Mouse (Mus musculus) neural tube, embryonic 12.5 days (tissue): ENCODE measurements around the gene Camk1d. TPM values are rescaled to one million over a fixed set of nuclear protein-coding genes. Genes with fewer than 3 reads are reported as not detected.

Experiments
- ATAC-seq: fragments of 200-750 bp; cut with Nextera tagmentation; 2 replicates; pipeline ENCODE4 v1.8.0; 2017; ENCODE audit warnings: low read depth, mild to moderate bottlenecking, moderate TSS enrichment, moderate library complexity; ENCODE audit not compliant: low FRiP score
- H3K27ac ChIP-seq: fragments of 300-500 bp; sonication (generic); 2 replicates; pipeline ENCODE4 v1.5.1; 2016
- H3K27me3 ChIP-seq: fragments of 300-500 bp; sonication (generic); replicated peaks from 2 replicates; pipeline ENCODE4 v1.6.1; 2016; ENCODE audit warnings: mild to moderate bottlenecking
- H3K36me3 ChIP-seq: fragments of 300-500 bp; sonication (generic); 2 replicates; pipeline ENCODE4 v1.6.1; 2016; ENCODE audit warnings: mild to moderate bottlenecking
- H3K4me1 ChIP-seq: fragments of 300-500 bp; sonication (generic); 2 replicates; pipeline ENCODE4 v1.6.1; 2016
- H3K4me2 ChIP-seq: fragments of 300-500 bp; sonication (generic); replicated peaks from 2 replicates; pipeline ENCODE4 v1.6.1; 2016; ENCODE audit warnings: mild to moderate bottlenecking
- H3K4me3 ChIP-seq: fragments of 300-500 bp; sonication (generic); 2 replicates; pipeline ENCODE4 v1.5.1; 2016
- H3K9ac ChIP-seq: fragments of 300-500 bp; sonication (generic); 2 replicates; pipeline ENCODE4 v1.6.1; 2016; ENCODE audit warnings: mild to moderate bottlenecking
- H3K9me3 ChIP-seq: fragments of 300-500 bp; sonication (generic); 2 replicates; pipeline ENCODE4 v1.6.1; 2016; ENCODE audit warnings: mild to moderate bottlenecking
- WGBS: fragments of 180-500 bp; shearing (Covaris S2); methylation state at CpG from one replicate; pipeline ENCODE4 v1.1.7; 2016; 5-methylcytosine and 5-hydroxymethylcytosine counted together
- polyA plus RNA-seq: library from polyadenylated mRNA; unstranded; fragments of >200 nt; fragmentation: Nextera tagmentation; extraction: Ambion mirVana; gene quantifications from 2 replicates; pipeline ENCODE4 v1.2.1, GENCODE M21; 2016

Camk1d gene
- polyA plus RNA-seq, 1 experiment from 2014 or later, result 2.4 TPM

- Histone ChIP-seq H3K27me3 (no peaks in the 10 kb centered on the region), H3K4me3 (no peak overlapping the region), H3K4me1 (no peaks in the 10 kb centered on the region), H3K9me3 (no peaks in the 10 kb centered on the region), H3K27ac (no peak overlapping the region), H3K4me2 (no peak overlapping the region), H3K9ac (no peak overlapping the region), H3K36me3 (no peaks in the 10 kb centered on the region)
- 79% methylated on average over 10 of the region's 10 CpGs for WGBS
- ATAC-seq, result no peak
Observed at GRCm38 (mm10) chr2:5651285-5651870, 62.9 kb downstream of the Camk1d start.

GRCm38 (mm10) chr2:5649226-5649625 lies 65.1 kb downstream of the Camk1d start:
- Histone ChIP-seq H3K27me3 (no peaks in the 10 kb centered on the region), H3K9me3 (no peaks in the 10 kb centered on the region), H3K4me1 (no peaks in the 10 kb centered on the region), H3K4me3 (no peak overlapping the region), H3K27ac (no peak overlapping the region), H3K4me2 (no peak overlapping the region), H3K9ac (no peak overlapping the region), H3K36me3 (no peaks in the 10 kb centered on the region)
- WGBS, result 86% methylated on average over 5 of the region's 5 CpGs
- ATAC-seq, result no peak

GRCm38 (mm10) chr2:5648764-5649163 lies 65.6 kb downstream of the Camk1d start:
- H3K27ac ChIP-seq, result no peak overlapping the region
- WGBS, result 77% methylated on average over 6 of the region's 6 CpGs

GRCm38 (mm10) chr2:5646322-5646721 lies 68.0 kb downstream of the Camk1d start:
- H3K9me3 ChIP-seq, result no peaks in the 10 kb centered on the region
- WGBS, result 93% methylated on average over 5 of the region's 5 CpGs
- H3K4me3 ChIP-seq, result no peak overlapping the region
- H3K27me3 ChIP-seq, result no peaks in the 10 kb centered on the region
- H3K4me1 ChIP-seq, result no peaks in the 10 kb centered on the region
- no peak overlapping the region for H3K27ac ChIP-seq
- no peak overlapping the region for H3K4me2 ChIP-seq
- no peak overlapping the region for H3K9ac ChIP-seq
- ATAC-seq, result no peak
- H3K36me3 ChIP-seq, result no peaks in the 10 kb centered on the region

More at GRCm38 (mm10) chr2:5648764-5649163, 65.6 kb downstream of the Camk1d start:
- no peak for ATAC-seq
- Histone ChIP-seq H3K36me3 (no peaks in the 10 kb centered on the region), H3K27me3 (no peaks in the 10 kb centered on the region), H3K4me2 (no peak overlapping the region), H3K4me1 (no peaks in the 10 kb centered on the region), H3K9ac (no peak overlapping the region), H3K4me3 (no peak overlapping the region), H3K9me3 (no peaks in the 10 kb centered on the region)

GRCm38 (mm10) chr2:5645584-5645983 lies 68.7 kb downstream of the Camk1d start:
- 82% methylated on average over 2 of the region's 2 CpGs for WGBS
- Histone ChIP-seq H3K9ac (no peak overlapping the region), H3K27ac (no peak overlapping the region), H3K36me3 (no peaks in the 10 kb centered on the region), H3K4me2 (no peak overlapping the region), H3K4me3 (no peak overlapping the region), H3K4me1 (no peaks in the 10 kb centered on the region), H3K9me3 (no peaks in the 10 kb centered on the region), H3K27me3 (no peaks in the 10 kb centered on the region)
- ATAC-seq, result no peak

GRCm38 (mm10) chr2:5643937-5644336 lies 70.4 kb downstream of the Camk1d start:
- no peak overlapping the region for H3K9ac ChIP-seq
- H3K4me3 ChIP-seq, result no peak overlapping the region
- no peak overlapping the region for H3K4me2 ChIP-seq
- ATAC-seq, result no peak
- H3K9me3 ChIP-seq, result no peaks in the 10 kb centered on the region
- H3K36me3 ChIP-seq, result no peaks in the 10 kb centered on the region
- 0 out of 2 replicates have a peak, but pooled peaks cover 4% of the 10 kb centered on the region for H3K4me1 ChIP-seq
- H3K27me3 ChIP-seq, result no peaks in the 10 kb centered on the region
- H3K27ac ChIP-seq, result no peak overlapping the region
- WGBS, result 79% methylated on average over 3 of the region's 3 CpGs

GRCm38 (mm10) chr2:5643226-5643625 lies 71.1 kb downstream of the Camk1d start:
- Histone ChIP-seq H3K9ac (no peak overlapping the region), H3K9me3 (no peaks in the 10 kb centered on the region), H3K27ac (no peak overlapping the region), H3K4me1 (0 out of 2 replicates have a peak, but pooled peaks cover 4% of the 10 kb centered on the region), H3K36me3 (no peaks in the 10 kb centered on the region), H3K27me3 (no peaks in the 10 kb centered on the region), H3K4me2 (no peak overlapping the region), H3K4me3 (no peak overlapping the region)
- 77% methylated on average over 7 of the region's 7 CpGs for WGBS
- ATAC-seq, result no peak

GRCm38 (mm10) chr2:5642624-5643023 lies 71.7 kb downstream of the Camk1d start:
- H3K27me3 ChIP-seq, result no peaks in the 10 kb centered on the region
- no peak for ATAC-seq
- WGBS, result 67% methylated on average over 5 of the region's 5 CpGs
- no peaks in the 10 kb centered on the region for H3K9me3 ChIP-seq
- H3K27ac ChIP-seq, result no peak overlapping the region
- no peaks in the 10 kb centered on the region for H3K36me3 ChIP-seq
- H3K9ac ChIP-seq, result no peak overlapping the region
- H3K4me2 ChIP-seq, result no peak overlapping the region
- H3K4me3 ChIP-seq, result no peak overlapping the region
- 0 out of 2 replicates have a peak, but pooled peaks cover 4% of the 10 kb centered on the region for H3K4me1 ChIP-seq

GRCm38 (mm10) chr2:5641678-5642077 lies 72.6 kb downstream of the Camk1d start:
- 82% methylated on average over 5 of the region's 5 CpGs for WGBS
- Histone ChIP-seq H3K27me3 (no peaks in the 10 kb centered on the region), H3K27ac (no peak overlapping the region), H3K4me3 (no peak overlapping the region), H3K4me2 (no peak overlapping the region), H3K9me3 (no peaks in the 10 kb centered on the region), H3K36me3 (no peaks in the 10 kb centered on the region), H3K4me1 (0 out of 2 replicates have a peak, but pooled peaks cover 4% of the 10 kb centered on the region), H3K9ac (no peak overlapping the region)
- no peak for ATAC-seq

GRCm38 (mm10) chr2:5640586-5640985 lies 73.7 kb downstream of the Camk1d start:
- H3K4me3 ChIP-seq, result no peak overlapping the region
- WGBS, result 83% methylated on average over 5 of the region's 5 CpGs

GRCm38 (mm10) chr2:5636801-5637742 lies 77.2 kb downstream of the Camk1d start:
- ATAC-seq, result no peak
- Histone ChIP-seq H3K9ac (no peak overlapping the region), H3K36me3 (no peaks in the 10 kb centered on the region), H3K27ac (no peak overlapping the region), H3K4me1 (0 out of 2 replicates have a peak, but pooled peaks cover 4% of the 10 kb centered on the region), H3K9me3 (no peaks in the 10 kb centered on the region), H3K4me2 (no peak overlapping the region), H3K4me3 (no peak overlapping the region), H3K27me3 (no peaks in the 10 kb centered on the region)
- 91% methylated on average over 14 of the region's 14 CpGs for WGBS

More at GRCm38 (mm10) chr2:5640586-5640985, 73.7 kb downstream of the Camk1d start:
- no peak overlapping the region for H3K9ac ChIP-seq
- ATAC-seq, result no peak
- H3K4me1 ChIP-seq, result 0 out of 2 replicates have a peak, but pooled peaks cover 4% of the 10 kb centered on the region
- no peak overlapping the region for H3K4me2 ChIP-seq
- H3K36me3 ChIP-seq, result no peaks in the 10 kb centered on the region
- no peaks in the 10 kb centered on the region for H3K9me3 ChIP-seq
- H3K27ac ChIP-seq, result no peak overlapping the region
- no peaks in the 10 kb centered on the region for H3K27me3 ChIP-seq

- no peak overlapping the region for H3K4me3 ChIP-seq
- H3K4me1 ChIP-seq, result no peaks in the 10 kb centered on the region
- no peaks in the 10 kb centered on the region for H3K9me3 ChIP-seq
- H3K9ac ChIP-seq, result no peak overlapping the region
- no peak for ATAC-seq
- H3K27ac ChIP-seq, result no peak overlapping the region
- no peaks in the 10 kb centered on the region for H3K27me3 ChIP-seq
- no peak overlapping the region for H3K4me2 ChIP-seq
- 65% methylated on average over 6 of the region's 6 CpGs for WGBS
- no peaks in the 10 kb centered on the region for H3K36me3 ChIP-seq
Observed at GRCm38 (mm10) chr2:5632355-5632684, 82.0 kb downstream of the Camk1d start.
